Comparison of ENCODE assay signal across 9 mouse cellular contexts in genomic region chr1:39504261-39504660, GRCm38 (mm10). TPM values are rescaled to one million over a fixed set of nuclear protein-coding genes. Genes with fewer than 3 reads are reported as not detected.
DNase-seq lines count a peak whose midpoint lies in the region; ATAC-seq and TF ChIP-seq lines count a peak whose summit lies in the region.
"Had no signal": no experiment of that assay in that cellular context is flagged by ENCODE, and none has a peak within 500 bp of the region (broad histone marks: within the 10 kb centered on the region; RNA-seq: fewer than 3 reads in every experiment).

No protein-coding gene starts in this region.

- peak in 1 of 2 experiments; percentile 42 for DNase-seq in cerebellum, adult 2 months
- no peak for DNase-seq in cerebellum, adult 11 months
- peak; percentile 24 for DNase-seq in layer of hippocampus, adult 9-10 months (ENCODE audit: low spot score)
- DNase-seq in layer of hippocampus, postnatal 25 days (ENCODE audit: extremely low spot score in 1 of 2, low spot score in 1 of 2) = no peak
- DNase-seq in NIH3T3 (ENCODE audit: low read depth) = peak; percentile 38
- peak; percentile 27 for DNase-seq in liver, postnatal 0 days
- no peak for DNase-seq in frontal cortex, postnatal 10 days (ENCODE audit: low spot score in 2 of 2)

- TF ChIP-seq POLR2A in cerebellum, adult 2 months (IDR thresholded peaks at IDR 0.05; ENCODE audit: borderline replicate concordance, insufficient read depth, low read length) = no peak

- peak; percentile 64 for TF ChIP-seq CTCF in cerebellum, adult 2 months (IDR thresholded peaks at IDR 0.05; ENCODE audit: borderline replicate concordance, insufficient read depth, low read depth, low read length)
- peak; percentile 69 for TF ChIP-seq CTCF in liver, postnatal 0 days (IDR thresholded peaks at IDR 0.05; ENCODE audit: low read depth)

- ATAC-seq in liver, postnatal 0 days = peak; percentile 49; the same call in 1 of the 2 replicates
- no peak for ATAC-seq in inflammation-experienced regulatory T-cells, adult 6 months

- no peaks in the 10 kb centered on the region for H3K4me1 ChIP-seq in cerebellum, adult 2 months (ENCODE audit: control insufficient read depth, insufficient read depth, low read length)
- H3K4me1 ChIP-seq in liver, postnatal 0 days (ENCODE audit: insufficient read depth) = no peaks in the 10 kb centered on the region
- H3K4me1 ChIP-seq: limb, embryonic 12.5 days had no signal

- H3K27me3 ChIP-seq in cerebellum, adult 2 months (ENCODE audit: control insufficient read depth, insufficient read depth, low read length) = no peaks in the 10 kb centered on the region
- H3K27me3 ChIP-seq in liver, postnatal 0 days (ENCODE audit: insufficient read depth, low read length) = no peaks in the 10 kb centered on the region
- H3K27me3 ChIP-seq: limb, embryonic 12.5 days had no signal

- H3K4me3 ChIP-seq in cerebellum, adult 2 months (replicated peaks; ENCODE audit: insufficient read depth, low read depth, low read length) = no peak overlapping the region
- H3K4me3 ChIP-seq in liver, postnatal 0 days (ENCODE audit: low read depth, low read length) = no peak overlapping the region
- H3K4me3 ChIP-seq: limb, embryonic 12.5 days had no signal

- no peak for TF ChIP-seq EP300 in liver, postnatal 0 days (IDR thresholded peaks at IDR 0.05; ENCODE audit: low read depth)

- H3K36me3 ChIP-seq in liver, postnatal 0 days (replicated peaks; ENCODE audit: insufficient read depth, low read length) = no peaks in the 10 kb centered on the region
- H3K36me3 ChIP-seq: limb, embryonic 12.5 days had no signal

- H3K4me2 ChIP-seq in liver, postnatal 0 days (ENCODE audit: low read depth, low read length) = no peak overlapping the region
- H3K4me2 ChIP-seq: limb, embryonic 12.5 days had no signal

- H3K9me3 ChIP-seq in liver, postnatal 0 days (ENCODE audit: low read length) = no peaks in the 10 kb centered on the region
- H3K9me3 ChIP-seq: limb, embryonic 12.5 days had no signal

- H3K27ac ChIP-seq in cerebellum, adult 2 months (ENCODE audit: insufficient read depth, low read length) = no peak overlapping the region
- H3K27ac ChIP-seq in liver, postnatal 0 days (ENCODE audit: low read depth) = no peak overlapping the region
- H3K27ac ChIP-seq: limb, embryonic 12.5 days had no signal

- H3K9ac ChIP-seq in liver, postnatal 0 days (replicated peaks) = no peak overlapping the region
- H3K9ac ChIP-seq: limb, embryonic 12.5 days had no signal

- WGBS in cerebellum, adult 2 months = 23% methylated on average over 1 of the region's 1 CpGs
- WGBS in liver, postnatal 0 days (ENCODE audit: insufficient replicate concordance) = 10% methylated on average over 1 of the region's 1 CpGs

RNA-seq across cellular contexts. Expression of gene Tbc1d8, which starts 25.7 kb away (rescaled TPM):
- 29.2 and 34.0 TPM in 2 replicates for polyA plus RNA-seq in cerebellum, adult 2 months (2012; rRNA removed)
- 10 to 100 TPM; 11.4 to 12.7 TPM for total RNA-seq in layer of hippocampus, postnatal 25 days (2021)
- 7.2 and 8.8 TPM in 2 replicates for polyA plus RNA-seq in liver, postnatal 0 days (2015; fragmentation: Nextera tagmentation; extraction: Ambion mirVana)
- polyA plus RNA-seq in inflammation-experienced regulatory T-cells, adult 6 months (2017; shearing (Covaris generic)) = 1 to 10 TPM in 1 of 3 experiments, under 1 TPM in 2; 0.78 to 2.0 (median 0.92) TPM

RNA-seq across cellular contexts. Expression of gene Cnot11, which starts 30.5 kb away (rescaled TPM):
- 21.0 and 23.1 TPM in 2 replicates for polyA plus RNA-seq in cerebellum, adult 2 months (2012; rRNA removed)
- total RNA-seq in layer of hippocampus, postnatal 25 days (2021) = 10 to 100 TPM; 22.0 to 22.9 TPM
- 5.9 and 7.7 TPM in 2 replicates for polyA plus RNA-seq in liver, postnatal 0 days (2015; fragmentation: Nextera tagmentation; extraction: Ambion mirVana)
- polyA plus RNA-seq in inflammation-experienced regulatory T-cells, adult 6 months (2017; shearing (Covaris generic)) = 1 to 10 TPM; 4.6 to 6.9 (median 4.6) TPM

Comparison
In these comparisons a context has a peak if more than half of its experiments do, and no peak if none do; other contexts are left out.
1. DNase-seq: peak in layer of hippocampus, adult 9-10 months (single experiment), NIH3T3 (single experiment) and liver, postnatal 0 days (single experiment); none in cerebellum, adult 11 months (single experiment), layer of hippocampus, postnatal 25 days (0 of 2) and frontal cortex, postnatal 10 days (0 of 2).